Mouse (Mus musculus): Measurements from ENCODE around the gene Tdrd9. TPM values are rescaled to one million over a fixed set of nuclear protein-coding genes. Genes with fewer than 3 reads are reported as not detected.
"Not testable (repeated sequence)": the region's sequence is repeated elsewhere in the genome, so short reads cannot be mapped to it uniquely, and the experiment has no call there.

Gene Tdrd9
- total RNA-seq (2022): 1 to 10 TPM in 2 of 4 experiments, under 1 TPM in 2; 0.14 to 1.8 (median 0.85) TPM

DNA sequence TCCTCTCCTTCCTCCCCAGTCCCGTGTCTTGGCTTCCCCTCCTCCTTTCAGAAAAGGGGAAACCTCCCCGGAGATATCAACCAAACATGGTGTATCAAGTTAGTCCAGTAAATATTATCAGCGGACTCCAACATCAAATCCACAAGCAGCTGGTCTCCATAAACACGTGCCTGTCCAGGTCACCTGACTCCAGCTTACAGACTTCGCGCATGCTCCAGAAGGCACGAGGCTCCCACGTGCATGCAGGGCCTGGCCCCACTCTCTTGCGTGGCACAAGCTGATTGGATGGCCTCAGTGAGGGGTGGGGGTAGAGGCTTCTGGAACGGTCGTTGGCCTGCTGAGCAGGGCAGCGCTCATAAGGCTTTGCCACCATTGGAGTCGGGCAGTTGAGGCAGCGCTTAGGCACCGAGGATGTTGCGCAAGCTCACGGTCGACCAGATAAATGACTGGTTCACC is at the start of gene Tdrd9:
Gene Tdrd9, plus strand, starts transcription at position 329 of the 456 bp plus-strand sequence.
- no peak for DNase-seq (ENCODE audit: low spot score in 2 of 2)

DNA sequence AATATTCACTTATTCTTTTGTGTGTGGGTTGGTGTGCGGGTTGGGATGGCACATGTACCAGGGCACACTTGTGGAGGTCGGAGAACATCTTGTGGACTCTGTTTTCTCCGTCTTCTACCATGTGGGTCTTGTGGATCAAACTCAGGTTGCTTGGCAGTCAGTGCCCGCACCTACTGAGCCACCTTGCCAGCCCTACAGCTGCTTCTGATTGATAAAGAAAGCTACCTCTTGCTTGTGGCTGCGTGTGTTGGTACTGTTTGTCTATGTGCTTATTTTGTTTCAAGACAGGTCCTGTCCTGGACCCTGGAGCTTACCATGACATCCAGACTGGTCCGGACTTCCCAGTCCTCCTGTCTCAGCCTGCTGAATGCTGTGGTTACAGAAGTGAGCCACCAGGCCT is 48.2 kb upstream of the Tdrd9 start:
- DNase-seq (ENCODE audit: low spot score in 2 of 2): no peak

DNA sequence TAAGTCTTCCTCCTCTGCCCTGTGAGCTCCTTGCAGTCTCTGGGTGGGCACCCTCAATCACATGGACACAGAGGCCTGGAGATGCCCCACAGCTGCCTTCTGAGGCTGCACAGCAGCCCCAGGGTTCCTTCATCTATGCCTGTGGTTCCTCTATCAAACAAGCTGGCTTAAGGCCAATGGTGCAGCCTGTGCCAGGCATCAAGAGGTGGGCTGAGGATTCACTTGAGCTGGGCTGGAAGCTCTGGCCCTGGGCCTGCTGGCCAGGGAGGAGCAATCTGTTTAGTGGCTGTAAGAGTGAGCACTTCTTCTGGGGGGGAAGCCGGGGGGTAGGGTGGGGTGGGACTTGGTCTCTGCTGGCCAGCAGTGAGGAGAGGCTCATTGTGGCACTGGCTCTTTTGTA is 44.0 kb upstream of the Tdrd9 start:
- DNase-seq (ENCODE audit: low spot score in 2 of 2): no peak

DNA sequence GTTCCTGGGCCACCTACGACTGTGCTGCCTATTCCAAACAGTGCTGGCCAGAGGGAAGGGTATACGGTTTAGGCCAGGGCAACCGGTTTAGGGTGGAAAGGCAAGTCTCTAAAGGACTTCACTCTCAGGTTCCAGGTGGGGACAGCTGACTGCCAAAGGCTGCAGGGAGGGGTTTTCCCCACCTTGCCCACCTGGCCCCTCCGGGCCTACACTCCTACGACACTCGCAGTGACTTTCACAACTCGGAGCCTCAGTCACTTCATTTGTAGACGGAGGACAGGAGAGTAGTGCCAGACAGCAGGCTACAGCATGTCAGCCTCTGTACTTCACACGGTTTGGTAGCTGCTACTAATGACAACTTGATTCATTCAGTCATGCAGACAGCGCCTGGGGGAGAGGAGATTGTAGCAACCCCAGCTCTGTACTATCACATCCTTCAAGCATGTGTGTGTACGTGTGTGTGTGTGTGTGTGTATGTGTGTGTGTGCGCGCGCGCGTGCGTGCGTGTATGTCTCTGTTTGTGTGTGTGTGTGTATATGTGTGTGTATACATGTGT is 42.9 kb upstream of the Tdrd9 start:
- DNase-seq (ENCODE audit: low spot score in 2 of 2): no peak

DNA sequence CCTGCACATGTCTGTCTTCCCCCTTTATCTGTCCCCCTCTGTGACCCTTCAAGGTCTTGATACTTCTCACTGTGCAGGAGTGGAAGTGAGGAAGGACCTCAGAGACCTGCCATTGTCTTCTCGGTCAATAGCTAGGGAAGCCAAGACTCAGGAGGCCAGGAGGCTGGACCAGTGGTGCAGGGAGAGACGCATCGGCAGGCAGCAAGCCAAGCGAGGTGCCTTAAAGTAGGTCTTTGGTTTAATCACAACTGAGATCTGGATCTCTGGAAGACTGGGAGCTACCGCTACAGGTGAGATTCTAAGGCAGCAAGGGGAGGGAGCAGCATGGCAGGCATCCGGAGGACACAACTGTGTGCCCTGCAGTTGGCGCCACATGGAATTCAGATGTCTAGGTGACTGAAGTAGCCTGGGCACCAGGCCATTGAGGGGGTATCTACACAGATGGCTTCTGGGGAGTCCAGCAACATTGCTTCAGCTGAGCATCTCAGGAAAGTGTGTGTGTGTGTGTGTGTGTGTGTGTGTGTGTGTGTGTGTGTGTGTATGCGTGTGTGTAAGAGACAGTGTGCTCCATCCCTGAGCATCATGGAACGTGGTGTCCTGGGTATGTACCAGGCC is 39.8 kb upstream of the Tdrd9 start:
- DNase-seq (ENCODE audit: low spot score in 2 of 2): no peak

DNA sequence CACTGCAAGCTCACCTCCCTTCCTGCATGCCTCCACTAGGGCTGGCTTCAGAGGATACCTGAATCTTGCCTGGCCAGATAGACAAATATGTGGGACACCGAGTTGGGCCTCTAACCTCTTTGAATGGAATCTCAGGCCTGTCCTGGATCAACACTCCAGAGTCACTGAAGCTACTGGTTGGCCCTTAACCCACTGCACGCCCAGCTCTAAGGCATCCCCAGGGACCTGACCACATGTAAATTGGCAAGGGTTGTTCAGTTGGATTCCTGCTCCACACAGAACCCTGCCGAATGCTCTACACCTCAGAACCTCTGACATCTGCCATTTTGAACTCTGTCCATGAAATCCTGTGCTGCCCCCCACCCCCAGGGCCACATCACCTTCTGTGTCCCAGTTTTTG is 38.8 kb upstream of the Tdrd9 start:
- no peak for DNase-seq (ENCODE audit: low spot score in 2 of 2)

DNA sequence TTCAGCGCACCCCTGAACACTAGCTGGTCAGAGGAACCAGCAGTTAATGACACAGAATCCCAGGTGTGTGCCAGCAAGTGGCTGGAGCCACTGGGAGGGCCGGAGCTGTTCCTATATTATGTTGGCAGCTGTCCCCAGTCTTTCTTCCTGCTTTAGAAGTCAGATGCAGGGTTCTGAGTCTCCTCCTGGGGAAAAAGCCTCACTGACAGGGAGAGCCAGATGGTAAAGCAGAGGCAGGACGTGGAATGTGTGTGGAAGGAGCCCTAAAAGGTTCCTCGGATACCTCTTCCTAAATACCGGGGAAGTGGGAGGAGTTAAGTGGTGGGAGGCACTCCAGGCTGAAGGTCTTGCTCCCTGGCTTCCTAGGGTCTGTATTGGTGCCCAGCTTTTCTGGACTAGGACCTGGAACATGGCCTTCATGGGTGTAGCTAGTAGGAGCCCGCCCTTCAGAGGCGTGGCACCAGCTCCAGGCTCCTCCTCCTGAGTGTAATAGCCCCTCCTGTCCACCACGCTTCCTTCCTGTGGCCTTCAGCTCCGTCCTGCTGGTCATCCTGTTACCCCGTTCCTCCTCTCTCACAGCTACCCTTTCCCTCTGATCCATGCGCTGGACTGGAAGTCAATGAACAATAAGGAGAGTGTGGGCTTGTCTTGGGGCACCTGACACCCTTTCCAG is 38.2 kb upstream of the Tdrd9 start:
- no peak for DNase-seq (ENCODE audit: low spot score in 2 of 2)

DNA sequence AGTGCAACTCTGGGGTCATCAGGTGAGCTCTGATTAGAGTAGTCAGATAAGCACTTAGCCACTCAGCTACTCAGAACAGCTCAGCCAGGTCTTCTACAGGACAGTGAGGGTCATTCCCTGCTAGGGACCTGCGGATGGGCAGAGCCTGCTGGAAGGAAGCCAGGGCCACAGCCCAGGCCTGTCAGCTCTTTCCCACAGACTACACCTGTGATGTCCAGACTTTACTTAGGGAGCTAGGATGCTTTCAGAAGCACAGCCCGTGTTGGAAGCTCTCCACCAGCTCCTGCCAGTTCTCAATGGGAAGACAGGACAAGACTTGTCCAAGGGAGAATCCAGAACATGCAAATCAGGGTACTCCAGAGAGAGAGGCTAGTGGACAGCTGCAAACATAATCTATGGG is 37.4 kb upstream of the Tdrd9 start:
- no peak for DNase-seq (ENCODE audit: low spot score in 2 of 2)

DNA sequence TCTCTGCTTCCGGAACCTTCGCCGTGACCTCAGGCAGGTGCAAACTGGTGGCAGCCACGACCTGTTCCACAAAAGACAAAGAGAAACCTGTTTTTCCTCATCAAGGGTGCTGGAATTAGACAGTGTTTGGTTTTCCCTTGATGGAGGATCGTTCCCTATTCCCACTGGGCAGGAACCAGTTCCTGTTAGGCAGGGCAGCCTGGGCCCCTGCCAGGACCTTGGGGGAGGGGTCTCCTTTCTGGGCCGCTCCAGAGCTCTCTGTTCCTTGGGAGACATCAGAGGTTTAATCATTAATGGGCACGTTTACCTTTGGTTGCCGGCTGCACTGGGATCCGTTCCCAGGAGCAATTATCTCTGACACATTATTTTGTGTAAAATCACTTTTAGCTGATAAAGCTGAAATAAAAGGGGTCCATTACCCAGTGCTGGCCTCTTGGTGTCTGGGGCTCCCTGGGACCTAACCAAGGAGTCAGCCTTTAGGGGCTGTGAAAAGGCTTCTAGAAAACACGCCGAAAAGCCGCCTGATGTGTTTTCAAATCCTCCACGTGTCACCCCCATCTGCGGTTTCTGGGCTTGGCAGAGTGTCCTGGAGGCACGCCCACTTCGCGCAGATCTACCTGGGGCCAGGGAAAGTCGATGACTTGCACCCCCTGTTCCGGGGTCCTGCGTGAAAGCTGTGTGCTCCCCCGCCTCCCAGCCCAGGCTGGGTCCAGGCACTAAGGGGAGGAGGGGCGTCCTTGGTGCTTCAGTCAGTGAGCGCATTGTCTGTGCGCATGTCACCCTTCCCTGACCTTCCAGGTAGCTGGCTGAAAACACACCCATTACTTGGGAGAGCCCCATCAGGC is 34.4 kb upstream of the Tdrd9 start:
- no peak for DNase-seq (ENCODE audit: low spot score in 2 of 2)

DNA sequence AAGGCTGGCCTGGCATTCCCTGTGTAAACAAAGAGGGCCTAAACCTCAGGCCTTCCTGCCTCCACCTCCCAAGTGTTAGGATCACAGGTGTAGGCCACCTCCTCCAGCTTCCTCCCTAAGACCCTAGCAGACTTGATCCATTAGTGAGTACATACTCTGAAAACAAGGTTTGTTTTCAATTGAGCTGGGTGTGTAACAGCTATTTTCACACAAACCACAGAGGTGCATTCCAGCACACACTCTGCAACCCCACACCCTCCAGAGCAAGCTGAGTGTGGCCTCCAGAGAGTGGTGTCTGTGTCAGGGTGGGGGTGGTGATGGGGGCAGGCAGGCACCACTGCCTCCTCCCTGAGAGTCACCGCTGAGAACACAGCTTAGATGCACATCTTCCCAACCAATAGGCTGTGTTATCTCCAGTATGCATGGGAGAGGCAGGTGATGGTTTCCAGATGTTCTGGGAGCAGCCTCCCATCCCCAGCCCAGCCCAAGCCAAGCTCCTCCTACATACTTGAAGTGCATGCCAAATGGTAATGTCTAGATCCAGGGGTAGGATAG is 32.7 kb upstream of the Tdrd9 start:
- no peak for DNase-seq (ENCODE audit: low spot score in 2 of 2)

DNA sequence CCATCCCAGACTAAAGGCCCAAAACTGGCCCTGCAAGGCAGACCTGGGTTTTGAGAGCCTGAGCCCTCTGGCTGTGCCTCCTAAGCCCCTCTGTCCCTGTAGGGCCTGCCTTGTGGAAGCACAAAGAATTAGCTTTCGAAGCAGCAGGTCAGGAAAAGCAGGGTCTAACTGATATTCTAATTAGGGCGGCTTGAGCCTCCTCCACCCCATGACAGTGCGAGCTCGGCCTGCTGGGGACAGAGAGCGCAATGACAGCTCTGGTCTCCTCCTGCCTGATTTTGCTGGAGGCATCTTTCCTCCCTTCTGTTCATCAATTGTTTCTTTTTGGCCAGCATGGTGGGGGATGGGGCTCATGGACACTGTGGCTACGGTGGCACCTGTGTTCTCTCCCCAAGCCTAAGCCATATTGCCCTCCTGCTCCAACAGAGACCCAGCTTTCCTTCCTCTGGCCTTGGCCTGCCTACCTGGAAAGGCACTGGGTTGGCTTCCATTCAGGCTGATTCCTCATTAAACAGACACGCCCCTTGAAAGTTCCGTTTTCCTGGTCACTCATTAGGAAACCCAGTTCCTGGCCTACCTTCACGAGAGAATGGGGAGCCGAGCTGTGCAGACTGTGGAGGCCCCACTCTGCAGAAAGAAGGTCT is 27.8 kb upstream of the Tdrd9 start:
- no peak for DNase-seq (ENCODE audit: low spot score in 2 of 2)

DNA sequence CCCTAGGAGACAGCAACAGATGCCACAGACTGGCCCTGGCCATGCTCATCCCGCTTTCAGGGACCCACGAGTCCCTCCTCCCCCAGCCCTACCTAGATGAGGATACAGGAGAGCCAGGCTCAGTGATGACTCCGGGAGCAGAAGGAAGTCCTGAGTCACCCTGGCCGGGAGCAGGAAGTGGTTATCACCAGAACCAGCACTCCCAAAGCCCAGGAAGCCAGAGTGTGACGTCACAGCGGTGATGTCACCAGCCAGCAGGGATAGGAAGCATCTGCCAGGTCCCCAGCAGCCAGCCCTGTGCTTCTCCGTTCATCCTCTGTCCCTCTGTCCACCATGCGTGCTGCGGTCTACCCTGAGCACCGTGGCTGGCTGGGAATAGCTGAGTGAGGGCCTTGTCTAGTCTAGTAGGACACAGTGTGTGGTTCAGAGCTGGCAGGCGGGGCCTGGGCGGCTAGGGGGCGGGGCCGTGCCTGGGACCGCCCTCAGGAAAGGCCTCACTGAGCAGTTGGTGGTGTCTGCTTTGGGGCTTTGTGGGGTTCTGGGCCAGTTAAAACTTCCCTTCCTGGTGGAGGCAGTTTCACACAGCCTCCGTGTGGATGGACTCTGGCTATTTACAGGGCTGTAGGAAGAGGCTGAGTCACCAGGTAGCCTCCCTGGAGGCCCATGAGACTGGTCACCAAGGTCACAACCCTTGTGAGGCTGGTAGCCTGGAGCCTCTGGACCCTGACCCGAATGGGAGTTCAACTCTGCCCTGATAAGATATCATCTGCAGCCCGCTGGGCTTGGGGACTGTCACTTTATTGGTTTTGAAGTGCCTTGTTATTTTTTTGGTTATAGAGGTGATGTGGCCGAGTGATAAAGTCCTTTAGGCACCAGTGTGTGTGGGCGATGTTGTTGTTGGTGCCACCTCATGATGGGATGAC is 27.0 kb upstream of the Tdrd9 start:
- DNase-seq (ENCODE audit: low spot score in 2 of 2): not testable (repeated sequence)

DNA sequence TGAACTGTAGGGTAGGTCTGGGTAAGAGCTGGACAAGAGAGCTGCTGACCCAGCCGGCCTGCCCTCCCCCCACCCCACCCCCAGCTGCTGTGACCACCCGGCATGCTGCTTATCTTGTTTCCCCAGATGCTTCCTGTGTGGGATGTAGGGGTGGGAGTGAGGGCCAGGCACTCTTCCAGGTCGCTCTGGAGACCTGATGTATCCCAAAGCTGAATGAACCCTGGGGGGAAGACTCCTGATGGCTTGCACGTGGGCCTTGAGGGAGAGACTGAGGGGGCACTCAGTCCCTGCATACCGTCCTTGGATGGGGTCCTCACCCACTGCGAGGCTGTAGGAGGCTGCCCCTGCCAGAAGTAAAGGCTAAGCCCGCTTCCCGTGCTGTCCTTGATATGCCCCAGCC is 26.2 kb upstream of the Tdrd9 start:
- DNase-seq (ENCODE audit: low spot score in 2 of 2): no peak

DNA sequence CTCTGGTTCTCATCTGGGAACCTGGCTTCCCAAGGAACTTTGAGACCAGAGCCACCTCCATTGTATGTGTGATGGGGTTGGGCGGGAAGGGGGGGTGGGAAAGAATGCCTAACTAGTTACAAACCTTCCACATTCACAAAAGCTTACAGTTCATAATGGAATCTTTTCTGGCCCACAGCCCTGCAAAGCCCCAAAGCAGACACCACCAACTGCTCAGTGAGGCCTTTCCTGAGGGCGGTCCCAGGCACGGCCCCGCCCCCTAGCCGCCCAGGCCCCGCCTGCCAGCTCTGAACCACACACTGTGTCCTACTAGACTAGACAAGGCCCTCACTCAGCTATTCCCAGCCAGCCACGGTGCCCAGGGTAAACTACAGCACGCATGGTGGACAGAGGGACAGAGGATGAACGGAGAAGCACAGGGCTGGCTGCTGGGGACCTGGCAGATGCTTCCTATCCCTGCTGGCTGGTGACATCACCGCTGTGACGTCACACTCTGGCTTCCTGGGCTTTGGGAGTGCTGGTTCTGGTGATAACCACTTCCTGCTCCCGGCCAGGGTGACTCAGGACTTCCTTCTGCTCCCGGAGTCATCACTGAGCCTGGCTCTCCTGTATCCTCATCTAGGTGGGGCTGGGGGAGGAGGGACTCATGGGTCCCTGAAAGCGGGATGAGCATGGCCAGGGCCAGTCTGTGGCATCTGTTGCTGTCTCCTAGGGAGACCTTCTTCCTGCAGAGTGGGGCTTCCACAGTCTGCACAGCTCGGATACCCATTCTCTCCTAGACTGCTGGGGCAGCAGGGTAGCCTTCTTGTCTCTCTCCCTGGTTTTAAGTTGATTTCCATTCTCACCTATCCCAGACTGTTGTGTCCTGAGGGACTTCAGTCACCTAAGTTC is 25.3 kb upstream of the Tdrd9 start:
- not testable (repeated sequence) for DNase-seq (ENCODE audit: low spot score in 2 of 2)

DNA sequence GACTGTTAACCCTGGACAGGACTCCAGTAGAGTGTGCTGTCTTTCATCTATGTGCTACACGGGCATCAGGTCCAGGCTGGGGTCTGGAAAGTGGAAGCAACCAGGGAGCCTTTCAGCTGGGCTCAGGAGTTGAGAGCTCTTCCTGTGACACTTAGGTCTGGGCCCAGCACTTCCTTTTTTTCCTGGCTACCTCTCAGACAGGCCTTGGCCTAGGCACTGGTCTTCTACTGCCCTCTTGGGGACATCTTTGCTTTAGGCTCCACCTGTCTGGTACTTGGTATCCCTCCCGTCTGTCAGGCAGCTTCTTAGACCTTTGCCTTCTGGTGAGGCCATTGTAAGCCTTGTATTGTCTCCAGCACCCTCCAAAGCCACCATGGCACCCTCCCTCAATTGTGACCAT is 24.6 kb upstream of the Tdrd9 start:
- DNase-seq (ENCODE audit: low spot score in 2 of 2): no peak

DNA sequence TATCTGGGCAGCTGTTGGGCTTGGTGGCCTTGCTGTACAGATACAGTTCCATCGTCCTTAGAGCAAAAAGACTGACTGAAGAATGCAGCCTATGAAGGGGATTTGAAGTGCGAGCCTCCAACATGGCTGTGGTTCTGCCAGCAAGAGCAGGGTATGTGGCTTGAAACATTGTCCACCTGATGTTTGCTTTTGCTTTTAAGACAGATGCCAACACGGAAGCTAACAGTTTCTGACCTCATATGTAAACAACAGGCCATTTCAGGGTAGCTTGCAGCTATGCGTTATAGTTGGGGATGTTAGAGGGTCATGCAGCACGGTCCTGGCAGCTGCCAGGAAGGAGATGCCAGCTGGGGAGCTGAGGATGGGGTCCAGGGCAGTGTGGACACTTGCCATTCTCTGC is 20.9 kb upstream of the Tdrd9 start:
- DNase-seq (ENCODE audit: low spot score in 2 of 2): no peak

DNA sequence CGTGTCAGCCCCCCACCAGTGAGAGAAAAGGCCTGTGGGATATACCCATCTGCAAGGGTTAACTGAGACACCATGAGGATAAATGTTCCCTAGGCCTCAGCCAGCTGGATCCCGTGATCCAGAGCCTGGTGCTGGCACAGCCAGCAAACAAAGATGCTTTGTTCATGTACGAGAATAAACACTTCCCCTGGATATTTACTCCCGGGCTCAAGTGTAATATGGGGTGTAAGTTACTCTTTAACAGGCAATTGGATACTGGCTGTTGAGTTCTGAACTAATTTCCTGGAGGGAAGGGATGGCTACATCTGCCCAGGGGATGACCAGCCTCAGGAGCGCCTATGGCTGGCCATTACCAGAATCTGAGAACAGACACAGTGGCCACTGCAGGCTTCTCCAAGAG is 19.7 kb upstream of the Tdrd9 start:
- DNase-seq (ENCODE audit: low spot score in 2 of 2): no peak

DNA sequence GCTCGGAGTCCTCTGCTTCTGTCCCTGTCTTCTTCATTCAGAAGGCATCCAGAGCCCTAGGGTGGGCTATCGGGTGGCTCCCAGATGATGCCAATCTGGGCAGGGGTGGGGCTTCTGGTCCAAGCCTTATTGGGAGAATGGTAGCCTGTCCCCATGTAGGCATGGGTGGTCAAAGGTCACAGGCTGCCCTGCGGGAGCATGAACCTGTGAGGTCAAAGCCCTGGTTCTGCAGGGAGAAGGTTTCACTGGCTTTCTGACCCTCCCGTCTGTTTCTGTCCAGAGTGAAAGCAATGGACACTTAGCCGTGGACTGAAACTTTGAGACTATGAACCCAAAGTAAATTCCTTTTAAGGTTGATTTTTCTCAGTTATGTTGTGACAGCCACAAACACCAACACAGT is 15.2 kb upstream of the Tdrd9 start:
- DNase-seq (ENCODE audit: low spot score in 2 of 2): no peak
